Mouse (Mus musculus) embryonic facial prominence, embryonic 15.5 days (tissue): ENCODE results near the gene Gm38394. TPM values are rescaled to one million over a fixed set of nuclear protein-coding genes. Genes with fewer than 3 reads are reported as not detected.

ENCODE experiments used
- polyA plus RNA-seq: library from polyadenylated mRNA; unstranded; fragments of >200 nt; fragmentation: Nextera tagmentation; extraction: Ambion mirVana; gene quantifications from 2 replicates; pipeline ENCODE4 v1.2.1, GENCODE M21; 2015

The Gm38394 gene
- polyA plus RNA-seq, 1 experiment from 2014 or later, result 5.5 TPM

Other genes starting within 250 kb of the Gm38394 start
- 5.8 and 6.1 TPM in 2 replicates for gene Sox13, start 236.9 kb downstream of the Gm38394 start, polyA plus RNA-seq
- 524 and 525 TPM in 2 replicates for gene Snrpe, start 51.0 kb downstream of the Gm38394 start, polyA plus RNA-seq
- gene Zbed6, start 433 bp downstream of the Gm38394 start, polyA plus RNA-seq, result not detected in 2 replicates
- gene Lax1, start 28.8 kb upstream of the Gm38394 start, polyA plus RNA-seq, result 0.45 and 0.53 TPM in 2 replicates
- 22.3 and 24.4 TPM in 2 replicates for gene Atp2b4, start 139.7 kb upstream of the Gm38394 start, polyA plus RNA-seq
- gene Optc, start 246.7 kb upstream of the Gm38394 start, polyA plus RNA-seq, result 1.1 and 1.2 TPM in 2 replicates